In the genomic region with DNA sequence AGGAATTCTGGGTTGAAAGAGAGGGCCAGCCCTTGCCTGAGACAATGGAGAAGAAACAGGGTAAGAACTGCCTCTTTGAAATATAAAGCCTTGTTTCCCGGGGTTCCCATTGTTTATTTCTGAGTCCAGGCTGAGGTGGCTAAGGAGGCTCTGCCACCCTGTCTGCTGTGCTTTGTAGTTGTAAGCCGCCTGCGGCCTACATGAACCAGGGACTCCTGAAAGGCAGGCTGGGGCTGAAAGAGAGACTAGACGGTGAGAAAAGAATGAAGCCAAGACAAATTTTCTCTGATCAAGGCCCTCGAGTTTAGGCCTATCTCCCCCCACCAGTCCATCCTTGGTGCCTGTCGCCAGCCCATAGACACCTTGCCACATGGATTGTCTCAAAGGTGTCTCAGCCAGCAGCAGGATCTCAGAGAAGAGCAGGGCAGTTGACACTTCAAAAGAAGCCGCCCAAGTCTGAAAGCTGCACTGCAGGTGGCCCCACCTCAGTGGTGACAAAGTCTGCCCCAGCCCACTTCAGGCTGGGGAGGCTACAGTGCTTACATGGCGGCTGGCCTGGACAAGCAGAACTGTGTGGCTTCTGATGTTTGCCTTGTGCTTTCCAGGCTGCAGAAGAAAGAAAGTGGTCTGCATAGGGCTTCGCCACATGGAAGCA, we compare ENCODE assay signal across 28 mouse cellular contexts. TPM values are rescaled to one million over a fixed set of nuclear protein-coding genes. Genes with fewer than 3 reads are reported as not detected.
A peak's percentile ranks its signal among the peaks of the same experiment; 100 is the strongest.
DNase-seq lines count a peak whose midpoint lies in the region; ATAC-seq and TF ChIP-seq lines count a peak whose summit lies in the region.
"Had no signal": no experiment of that assay in that cellular context is flagged by ENCODE, and none has a peak within 500 bp of the region (broad histone marks: within the 10 kb centered on the region; RNA-seq: fewer than 3 reads in every experiment).

No protein-coding gene starts in this region.

- no peak overlapping the region for H3K9ac ChIP-seq in heart, embryonic 16.5 days (ENCODE audit: low read length)
- H3K9ac ChIP-seq in heart, embryonic 11.5 days (ENCODE audit: low read depth, low read length) = no peak overlapping the region
- H3K9ac ChIP-seq in intestine, postnatal 0 days (ENCODE audit: low read depth, low read length) = no peak overlapping the region
- H3K9ac ChIP-seq: limb, embryonic 12.5 days; neural tube, embryonic 12.5 days; stomach, embryonic 15.5 days had no signal

- peak; percentile 42; the same call in 1 of the 2 replicates for ATAC-seq in heart, embryonic 16.5 days (replicated peaks; ENCODE audit: extremely low read depth, insufficient read depth, low FRiP score)
- ATAC-seq in heart, embryonic 11.5 days (replicated peaks; ENCODE audit: insufficient number of reproducible peaks, low FRiP score, low TSS enrichment) = no peak
- peak; percentile 40; the same call in 1 of the 2 replicates for ATAC-seq in intestine, postnatal 0 days
- ATAC-seq in erythroid progenitor cell, adult 5-6 weeks (replicated peaks; ENCODE audit: low FRiP score, poor library complexity, severe bottlenecking) = no peak
- ATAC-seq: activated CD4-positive, CD25-positive, alpha-beta regulatory T cell, adult 4 months had no signal

- H3K4me2 ChIP-seq in heart, embryonic 16.5 days (ENCODE audit: low read depth, low read length) = no peak overlapping the region
- H3K4me2 ChIP-seq in heart, embryonic 11.5 days = no peak overlapping the region
- H3K4me2 ChIP-seq in intestine, postnatal 0 days (replicated peaks; ENCODE audit: low read depth) = no peak overlapping the region
- H3K4me2 ChIP-seq: limb, embryonic 12.5 days; liver, embryonic 11.5 days; neural tube, embryonic 12.5 days; stomach, embryonic 15.5 days had no signal

- no peaks in the 10 kb centered on the region for H3K4me1 ChIP-seq in heart, embryonic 16.5 days (ENCODE audit: control insufficient read depth, insufficient read depth, low read length)
- no peaks in the 10 kb centered on the region for H3K4me1 ChIP-seq in heart, embryonic 11.5 days (ENCODE audit: control insufficient read depth, insufficient read depth, low read length)
- no peaks in the 10 kb centered on the region; the same call in 1 of the 2 replicates for H3K4me1 ChIP-seq in intestine, postnatal 0 days (replicated peaks; ENCODE audit: control insufficient read depth, insufficient read depth, low read length)
- no peaks in the 10 kb centered on the region for H3K4me1 ChIP-seq in kidney, adult 2 months (ENCODE audit: control insufficient read depth, insufficient read depth, low read length)
- H3K4me1 ChIP-seq: limb, embryonic 12.5 days; neural tube, embryonic 12.5 days had no signal

- TF ChIP-seq POLR2A in kidney, adult 2 months (IDR thresholded peaks at IDR 0.05; ENCODE audit: low read depth, low read length) = no peak

- no peak overlapping the region for H3K4me3 ChIP-seq in heart, embryonic 16.5 days (ENCODE audit: low read length)
- no peak overlapping the region for H3K4me3 ChIP-seq in heart, embryonic 11.5 days (ENCODE audit: low read depth, low read length)
- no peak overlapping the region for H3K4me3 ChIP-seq in intestine, postnatal 0 days (ENCODE audit: low read depth, low read length)
- no peak overlapping the region for H3K4me3 ChIP-seq in kidney, adult 2 months (ENCODE audit: insufficient read depth, low read depth, low read length)
- H3K4me3 ChIP-seq: layer of hippocampus, adult 2 months; limb, embryonic 12.5 days; neural tube, embryonic 12.5 days; stomach, embryonic 15.5 days had no signal

- peak overlapping the region; percentile 15 for H3K27ac ChIP-seq in heart, embryonic 16.5 days (ENCODE audit: low read length)
- no peak overlapping the region for H3K27ac ChIP-seq in heart, embryonic 11.5 days (ENCODE audit: low read depth, low read length)
- no peak overlapping the region for H3K27ac ChIP-seq in intestine, postnatal 0 days (ENCODE audit: low read depth, low read length)
- H3K27ac ChIP-seq in kidney, adult 2 months (ENCODE audit: insufficient read depth, low read depth, low read length) = no peak overlapping the region
- H3K27ac ChIP-seq: layer of hippocampus, adult 2 months; limb, embryonic 12.5 days; neural tube, embryonic 12.5 days; stomach, embryonic 15.5 days had no signal

- no peaks in the 10 kb centered on the region for H3K36me3 ChIP-seq in heart, embryonic 16.5 days (ENCODE audit: control insufficient read depth, insufficient read depth)
- H3K36me3 ChIP-seq in heart, embryonic 11.5 days (ENCODE audit: control insufficient read depth, insufficient read depth, low read length) = no peaks in the 10 kb centered on the region
- H3K36me3 ChIP-seq in intestine, postnatal 0 days (ENCODE audit: control insufficient read depth, insufficient read depth) = no peaks in the 10 kb centered on the region
- H3K36me3 ChIP-seq in kidney, adult 2 months (ENCODE audit: control insufficient read depth, insufficient read depth, low read length) = no peaks in the 10 kb centered on the region
- H3K36me3 ChIP-seq: G1E; limb, embryonic 12.5 days; neural tube, embryonic 12.5 days; stomach, embryonic 15.5 days had no signal

- no peak for TF ChIP-seq CTCF in intestine, postnatal 0 days (IDR thresholded peaks at IDR 0.05; ENCODE audit: low read depth)
- no peak for TF ChIP-seq CTCF in kidney, adult 2 months (conservative IDR thresholded peaks at IDR 0.05; ENCODE audit: insufficient read depth, insufficient read length, low read depth, low read length)

- DNase-seq in ZHBTc4 (ENCODE audit: low read depth, low spot score) = peak; percentile 59
- peak; percentile 75 for DNase-seq in thymus, postnatal 14 days
- DNase-seq in embryo, embryonic 9.5 days (ENCODE audit: extremely low spot score) = no peak
- DNase-seq in kidney, adult 2 months = no peak
- DNase-seq: adrenal gland, adult 8-10 months; cerebellum, adult 18-20 months; cerebellum, postnatal 14 days; gastrocnemius, postnatal 25 days; heart, adult 18-20 months; kidney, adult 8-10 months; kidney, postnatal 10 days; layer of hippocampus, postnatal 36 days; lung, adult 18-20 months; lung, postnatal 14 days; midbrain, embryonic 14.5 days; retina, postnatal 1 day; right cerebral cortex, postnatal 25 days had no signal

- H3K9me3 ChIP-seq in heart, embryonic 16.5 days (replicated peaks; ENCODE audit: control insufficient read depth, low read length) = no peaks in the 10 kb centered on the region
- H3K9me3 ChIP-seq in heart, embryonic 11.5 days (replicated peaks; ENCODE audit: control insufficient read depth, low read length) = no peaks in the 10 kb centered on the region
- H3K9me3 ChIP-seq in intestine, postnatal 0 days (ENCODE audit: control insufficient read depth) = no peaks in the 10 kb centered on the region
- H3K9me3 ChIP-seq: G1E; limb, embryonic 12.5 days; neural tube, embryonic 12.5 days; stomach, embryonic 15.5 days had no signal

- WGBS in heart, embryonic 16.5 days = 36% methylated on average over 9 of the region's 9 CpGs
- WGBS in heart, embryonic 11.5 days (ENCODE audit: insufficient replicate concordance) = 38% methylated on average over 9 of the region's 9 CpGs
- 39% methylated on average over 9 of the region's 9 CpGs for WGBS in intestine, postnatal 0 days
- WGBS in kidney, adult 2 months = 67% methylated on average over 9 of the region's 9 CpGs

- H3K27me3 ChIP-seq in heart, embryonic 16.5 days (ENCODE audit: control insufficient read depth, insufficient read depth, low read length) = no peaks in the 10 kb centered on the region
- H3K27me3 ChIP-seq in heart, embryonic 11.5 days (ENCODE audit: control insufficient read depth, insufficient read depth, low read length) = no peaks in the 10 kb centered on the region
- H3K27me3 ChIP-seq in intestine, postnatal 0 days (replicated peaks; ENCODE audit: control insufficient read depth, insufficient read depth, low read length) = no peaks in the 10 kb centered on the region
- no peaks in the 10 kb centered on the region for H3K27me3 ChIP-seq in kidney, adult 2 months (replicated peaks; ENCODE audit: control insufficient read depth, insufficient read depth, low read length)
- H3K27me3 ChIP-seq: limb, embryonic 12.5 days; neural tube, embryonic 12.5 days; stomach, embryonic 15.5 days had no signal

RNA-seq across cellular contexts. Expression of gene Lyrm9, which starts 25.0 kb away (rescaled TPM):
- 31.3 and 36.6 TPM in 2 replicates for polyA plus RNA-seq in heart, embryonic 16.5 days (2015; fragmentation: Nextera tagmentation; extraction: Ambion mirVana)
- polyA plus RNA-seq in heart, embryonic 11.5 days (2014; fragmentation: Nextera tagmentation; extraction: Ambion mirVana) = 27.4 and 28.3 TPM in 2 replicates
- 15.6 and 20.4 TPM in 2 replicates for polyA plus RNA-seq in intestine, postnatal 0 days (2015; fragmentation: Nextera tagmentation; extraction: Ambion mirVana)
- 2.5 and 4.6 TPM in 2 replicates for total RNA-seq in erythroid progenitor cell, adult 5-6 weeks (2015; ENCODE audit: low replicate concordance)
- total RNA-seq in erythroid progenitor cell, adult 5-6 weeks (2017; ENCODE audit: low replicate concordance) = 2.8 and 4.2 TPM in 2 replicates
- 22.4 and 24.9 TPM in 2 replicates for polyA plus RNA-seq in kidney, adult 2 months (2012; rRNA removed)

Comparison
In these comparisons a context has a peak if more than half of its experiments do, and no peak if none do; other contexts are left out.
1. ATAC-seq: peak in heart, embryonic 16.5 days (single experiment) and intestine, postnatal 0 days (single experiment); none in heart, embryonic 11.5 days (single experiment) and erythroid progenitor cell, adult 5-6 weeks (single experiment).
2. DNase-seq: peak in ZHBTc4 (single experiment) and thymus, postnatal 14 days (single experiment); none in embryo, embryonic 9.5 days (single experiment) and kidney, adult 2 months (single experiment).